Mouse (Mus musculus) testis, adult 2 months (tissue): Measurements from ENCODE around the gene Mpp3.

Source experiments
- CTCF ChIP-seq: fragments of 200-500 bp; IDR thresholded peaks from 2 replicates; pipeline ENCODE4 v1.5.1; 2012; ENCODE audit warnings: low read depth, mild to moderate bottlenecking, inconsistent platforms, low read length, moderate library complexity; ENCODE audit not compliant: control insufficient read depth, insufficient read depth, insufficient replicate concordance
- POLR2A ChIP-seq: fragments of 200-500 bp; IDR thresholded peaks from 2 replicates; pipeline ENCODE4 v1.6.1; 2012; ENCODE audit warnings: low read depth, mild to moderate bottlenecking, inconsistent platforms, low read length, moderate library complexity; ENCODE audit not compliant: control insufficient read depth

- TF ChIP-seq CTCF, result no peak
- TF ChIP-seq POLR2A, result no peak
These were observed 34.2 kb downstream of the Mpp3 start for GRCm38 (mm10) chr11:101994100-101994499.
